Mouse (Mus musculus) brain, embryonic 14.5 days (tissue): ENCODE measurements around the gene Oas1f.

Experiments used
- CTCF ChIP-seq: fragments of 200-500 bp; IDR thresholded peaks from 2 replicates; pipeline ENCODE4 v1.5.1; 2012; ENCODE audit warnings: inconsistent platforms, mild to moderate bottlenecking, moderate library complexity, borderline replicate concordance; ENCODE audit not compliant: insufficient read depth, insufficient read length; ENCODE audit errors: extremely low read depth
- POLR2A ChIP-seq: fragments of 200-500 bp; IDR thresholded peaks from 2 replicates; pipeline ENCODE4 v1.6.1; 2012; ENCODE audit warnings: mild to moderate bottlenecking, inconsistent platforms, borderline replicate concordance; ENCODE audit not compliant: poor library complexity, insufficient read depth, insufficient read length, severe bottlenecking; ENCODE audit errors: extremely low read depth

GRCm38 (mm10) chr5:120818999-120819398 lies 28.2 kb upstream of the Oas1f start:
- TF ChIP-seq CTCF (no peak), POLR2A (no peak)
